Mouse (Mus musculus): Measurements from ENCODE around the gene Arrb2. TPM values are rescaled to one million over a fixed set of nuclear protein-coding genes. Genes with fewer than 3 reads are reported as not detected.
"Not testable (repeated sequence)": the region's sequence is repeated elsewhere in the genome, so short reads cannot be mapped to it uniquely, and the experiment has no call there.

The Arrb2 gene
- polyA plus RNA-seq (2015; fragmentation: Nextera tagmentation; extraction: Ambion mirVana), result 53.6 and 59.7 TPM in 2 replicates

DNA sequence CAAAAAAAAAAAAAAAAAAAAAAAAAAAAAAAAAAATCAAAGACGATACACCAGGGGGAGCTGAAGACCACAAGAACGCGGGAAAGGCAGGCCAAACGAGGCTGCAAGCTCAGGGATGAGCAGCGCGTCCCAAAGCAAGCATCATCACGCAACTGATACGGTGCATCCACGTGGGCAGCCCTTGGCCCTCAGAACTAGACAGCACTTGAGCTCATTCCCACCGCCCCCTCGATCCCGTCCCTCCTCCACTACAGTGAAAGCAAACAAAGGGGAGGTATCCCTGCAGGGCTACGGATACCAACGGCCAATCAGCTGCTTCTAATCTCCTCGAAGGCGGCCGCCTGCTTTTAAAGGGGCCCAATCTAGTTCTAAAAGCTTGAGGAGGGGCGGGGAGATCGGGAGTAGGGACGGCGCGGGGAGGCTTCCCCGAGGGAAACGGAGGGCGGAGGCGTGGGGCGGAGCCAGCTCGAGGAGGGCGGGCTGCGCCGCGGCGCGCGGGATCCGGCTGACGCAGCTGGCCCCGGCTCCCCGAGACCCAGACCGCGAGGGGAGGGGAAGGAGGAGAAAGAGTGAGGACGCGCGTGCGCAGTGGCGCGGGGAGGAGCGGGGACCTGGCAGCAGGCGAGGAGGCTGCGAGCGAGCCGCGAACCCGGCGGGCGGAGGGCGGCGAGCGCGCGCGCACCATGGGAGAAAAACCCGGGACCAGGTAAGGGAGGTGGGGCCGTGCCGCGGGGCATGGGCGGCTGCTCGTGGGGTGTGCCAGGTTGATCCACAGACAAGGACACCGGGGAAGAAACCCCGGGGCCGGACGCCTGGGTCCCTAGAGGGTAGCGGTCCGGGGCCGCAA lies at the start of gene Arrb2:
Gene Arrb2 (plus strand): TSS at position 588 of the 847 bp plus-strand sequence.
- Histone ChIP-seq H3K27ac (replicated peaks) (peak within 1 kb of the TSS; percentile 94), H3K4me2 (peak within 1 kb of the TSS; percentile 91), H3K9me3 (replicated peaks) (no peaks in the 10 kb centered on the region), H3K27me3 (replicated peaks) (no peaks in the 10 kb centered on the region), H3K4me1 (peaks cover 40% of the 10 kb centered on the region), H3K36me3 (peaks cover 15% of the 10 kb centered on the region), H3K4me3 (replicated peaks) (peak within 1 kb of the TSS; percentile 94), H3K9ac (replicated peaks) (peak within 1 kb of the TSS; percentile 95)
- WGBS, result under 1% methylated on average over 69 of the region's 75 CpGs
- ATAC-seq (ENCODE audit: low FRiP score), result peak; percentile 95

DNA sequence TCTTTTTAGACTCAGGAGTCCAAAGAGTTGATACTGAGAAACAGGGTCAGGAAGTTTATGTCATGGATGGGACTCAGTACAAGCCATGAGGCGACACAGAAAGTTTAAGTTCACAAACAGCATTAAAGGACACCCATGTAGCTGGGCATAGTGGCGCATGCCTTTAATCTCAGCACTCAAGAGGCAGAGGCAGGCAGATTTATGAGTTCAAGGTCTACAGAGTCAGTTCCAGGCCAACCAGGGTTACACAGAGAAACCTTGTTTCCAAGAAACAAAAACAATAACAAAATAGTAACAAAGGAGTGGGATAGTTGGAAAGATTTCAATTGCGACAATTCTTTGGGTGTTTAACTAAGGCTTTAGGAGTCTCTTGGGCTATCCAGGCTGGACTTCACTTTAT lies 48.3 kb upstream of the Arrb2 start:
- WGBS, result 43% methylated on average over 3 of the region's 3 CpGs
- Histone ChIP-seq H3K9me3 (replicated peaks) (no peaks in the 10 kb centered on the region), H3K4me1 (no peaks in the 10 kb centered on the region), H3K9ac (replicated peaks) (no peak overlapping the region), H3K27ac (replicated peaks) (no peak overlapping the region), H3K4me3 (replicated peaks) (no peak overlapping the region), H3K27me3 (replicated peaks) (no peaks in the 10 kb centered on the region), H3K4me2 (no peak overlapping the region), H3K36me3 (peaks cover 6% of the 10 kb centered on the region; the same call in 1 of the 2 replicates)
- no peak for ATAC-seq (ENCODE audit: low FRiP score)

DNA sequence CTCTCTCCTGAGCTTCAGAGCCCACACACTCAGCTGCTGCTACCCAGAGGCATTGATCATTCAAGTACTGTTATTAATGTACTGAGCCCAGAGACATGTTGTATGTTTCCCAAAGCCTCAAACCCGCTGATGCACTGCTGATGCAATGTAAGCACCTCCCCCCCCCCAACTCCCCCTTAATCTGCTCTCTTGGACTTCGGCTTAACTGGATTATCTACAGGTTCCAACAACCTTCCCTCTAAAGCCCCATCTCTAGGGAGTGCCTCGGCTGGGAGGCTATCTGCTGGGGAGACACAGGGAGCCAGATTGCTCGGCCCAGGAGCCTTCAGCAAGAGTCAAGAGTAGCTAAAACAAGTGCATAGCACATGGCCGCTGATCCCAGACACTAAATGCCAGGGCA lies 45.0 kb upstream of the Arrb2 start:
- H3K4me3 ChIP-seq (replicated peaks), result no peak overlapping the region
- ATAC-seq (ENCODE audit: low FRiP score), result no peak
- no peaks in the 10 kb centered on the region for H3K27me3 ChIP-seq (replicated peaks)
- peaks cover 20% of the 10 kb centered on the region for H3K36me3 ChIP-seq
- no peaks in the 10 kb centered on the region for H3K4me1 ChIP-seq
- H3K9me3 ChIP-seq (replicated peaks), result no peaks in the 10 kb centered on the region
- H3K27ac ChIP-seq (replicated peaks), result no peak overlapping the region
- no peak overlapping the region for H3K9ac ChIP-seq (replicated peaks)
- H3K4me2 ChIP-seq, result no peak overlapping the region
- WGBS, result 91% methylated on average over 5 of the region's 5 CpGs

DNA sequence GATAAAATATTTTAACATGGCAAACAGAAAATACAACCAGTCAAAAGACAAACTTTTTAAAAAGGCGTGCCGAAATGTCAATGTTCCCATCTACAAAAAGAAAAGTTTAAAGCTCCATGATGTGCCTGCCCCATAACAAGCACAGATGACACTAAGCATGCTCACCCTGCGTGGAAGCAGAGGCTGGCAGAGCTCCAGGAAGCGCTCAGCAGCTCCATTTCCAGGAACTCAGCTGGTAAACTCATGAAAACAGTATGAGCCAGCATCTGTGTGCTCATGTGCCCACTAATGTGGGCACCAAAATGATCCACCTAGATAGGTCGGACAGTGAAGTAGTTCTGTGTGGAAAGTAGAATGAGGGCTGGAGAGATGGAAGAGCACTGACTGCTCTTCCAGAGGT lies 43.0 kb upstream of the Arrb2 start:
- Histone ChIP-seq H3K9ac (replicated peaks) (no peak overlapping the region), H3K27me3 (replicated peaks) (no peaks in the 10 kb centered on the region), H3K9me3 (replicated peaks) (no peaks in the 10 kb centered on the region), H3K27ac (replicated peaks) (no peak overlapping the region), H3K4me3 (replicated peaks) (no peak overlapping the region), H3K4me2 (no peak overlapping the region), H3K36me3 (peaks cover 37% of the 10 kb centered on the region), H3K4me1 (no peaks in the 10 kb centered on the region)
- WGBS, result 87% methylated on average over 5 of the region's 5 CpGs
- ATAC-seq (ENCODE audit: low FRiP score), result no peak

DNA sequence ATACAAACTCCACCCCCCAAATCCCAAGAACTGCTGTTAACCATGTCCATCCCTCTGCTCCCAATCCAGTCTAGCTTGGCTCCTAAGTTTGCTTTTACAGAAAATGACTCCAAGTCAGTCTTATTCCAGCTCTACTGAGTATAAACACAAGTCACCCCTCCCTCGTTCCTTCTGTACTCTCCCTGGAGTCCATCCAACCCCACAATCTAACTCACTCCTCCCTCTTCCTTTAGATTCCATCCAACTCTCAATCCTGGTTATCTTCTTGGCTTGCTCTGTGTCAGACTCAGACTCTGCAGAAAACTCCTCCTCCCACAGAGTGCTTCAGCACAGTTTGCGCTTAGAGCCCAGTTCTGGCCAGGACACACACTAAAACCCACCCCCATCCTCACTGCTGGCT lies 28.8 kb upstream of the Arrb2 start:
- H3K4me2 ChIP-seq, result no peak overlapping the region
- H3K36me3 ChIP-seq, result peaks cover 58% of the 10 kb centered on the region

DNA sequence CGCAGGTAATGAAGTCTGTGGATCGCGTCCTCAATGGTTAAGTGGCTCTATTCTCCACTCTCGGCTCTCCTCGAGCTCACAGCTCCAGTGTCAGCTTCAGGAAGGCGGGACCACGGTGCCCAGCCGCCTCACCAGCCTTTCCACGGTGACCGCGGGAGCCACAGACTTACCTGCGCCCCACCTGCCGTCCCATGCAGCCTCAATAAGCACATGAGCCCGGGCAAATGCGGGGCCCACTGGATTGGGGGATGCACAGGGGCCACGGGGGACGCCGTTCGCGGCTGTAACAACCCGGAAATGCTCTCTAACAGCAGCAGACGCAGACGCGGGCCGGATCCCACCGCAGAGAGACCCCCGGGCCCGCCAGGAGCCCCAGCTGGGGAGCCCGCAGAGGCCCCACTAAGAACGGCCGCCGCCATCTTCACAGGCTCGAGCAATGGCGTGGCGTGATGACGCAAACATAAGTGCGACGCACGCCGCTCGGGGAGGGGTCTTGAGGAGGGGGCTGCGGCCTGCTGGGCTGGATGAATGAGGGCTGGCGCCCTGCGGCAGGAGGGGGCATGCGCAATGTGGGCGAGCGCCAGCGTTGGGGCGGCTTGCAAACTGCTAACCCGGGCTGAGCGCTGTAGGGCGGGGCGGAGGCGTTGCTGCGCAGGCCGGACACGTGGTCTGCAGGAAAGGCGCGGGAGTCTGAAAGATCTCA lies 22.7 kb upstream of the Arrb2 start, which contains the start of gene Pelp1:
Gene Pelp1 (minus strand): TSS at position 438 of the 703 bp plus-strand sequence.
- whole genome bisulfite sequencing, result under 1% methylated on average over 57 of the region's 59 CpGs
- Histone ChIP-seq H3K9ac (replicated peaks) (peak within 1 kb of the TSS; percentile 84), H3K4me1 (peaks cover 27% of the 10 kb centered on the region), H3K27ac (replicated peaks) (peak within 1 kb of the TSS; percentile 49), H3K4me3 (replicated peaks) (peak within 1 kb of the TSS; percentile 77), H3K27me3 (replicated peaks) (no peaks in the 10 kb centered on the region), H3K9me3 (replicated peaks) (no peaks in the 10 kb centered on the region), H3K4me2 (peak within 1 kb of the TSS; percentile 79), H3K36me3 (peaks cover 7% of the 10 kb centered on the region; the same call in 1 of the 2 replicates)
- ATAC-seq (ENCODE audit: low FRiP score), result peak; percentile 98

More for the DNA sequence above, 28.8 kb upstream of the Arrb2 start:
- H3K9ac ChIP-seq (replicated peaks), result no peak overlapping the region
- no peak overlapping the region for H3K4me3 ChIP-seq (replicated peaks)
- H3K27me3 ChIP-seq (replicated peaks), result no peaks in the 10 kb centered on the region
- no peaks in the 10 kb centered on the region for H3K9me3 ChIP-seq (replicated peaks)
- 87% methylated on average over 2 of the region's 2 CpGs for WGBS
- H3K27ac ChIP-seq (replicated peaks), result no peak overlapping the region
- H3K4me1 ChIP-seq, result peaks cover 14% of the 10 kb centered on the region
- no peak for ATAC-seq (ENCODE audit: low FRiP score)

DNA sequence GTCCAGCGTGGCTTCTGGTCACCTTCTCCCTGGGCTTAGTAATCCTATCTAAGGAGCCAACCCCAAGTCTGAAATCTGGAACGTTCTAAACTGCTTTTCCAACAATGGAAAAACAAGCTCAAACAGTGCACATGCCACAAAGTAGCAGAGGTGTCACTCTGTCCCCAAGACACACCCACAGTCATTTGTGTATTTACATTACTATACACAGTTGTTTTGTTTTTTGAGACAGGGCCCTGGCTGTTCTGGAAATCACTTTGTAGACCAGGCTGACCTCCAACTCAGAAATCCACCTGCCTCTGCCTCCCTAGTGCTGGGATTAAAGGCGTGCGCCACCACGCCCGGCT lies 22.2 kb upstream of the Arrb2 start:
- Histone ChIP-seq H3K27ac (replicated peaks) (peak overlapping the region; percentile 49), H3K9ac (replicated peaks) (peak overlapping the region; percentile 84), H3K27me3 (replicated peaks) (no peaks in the 10 kb centered on the region), H3K4me1 (peaks cover 27% of the 10 kb centered on the region), H3K4me2 (peak overlapping the region; percentile 79), H3K4me3 (replicated peaks) (peak overlapping the region; percentile 77), H3K36me3 (peaks cover 5% of the 10 kb centered on the region; the same call in 1 of the 2 replicates), H3K9me3 (replicated peaks) (no peaks in the 10 kb centered on the region)
- WGBS, result 62% methylated on average over 6 of the region's 6 CpGs
- ATAC-seq (ENCODE audit: low FRiP score), result peak; percentile 28

DNA sequence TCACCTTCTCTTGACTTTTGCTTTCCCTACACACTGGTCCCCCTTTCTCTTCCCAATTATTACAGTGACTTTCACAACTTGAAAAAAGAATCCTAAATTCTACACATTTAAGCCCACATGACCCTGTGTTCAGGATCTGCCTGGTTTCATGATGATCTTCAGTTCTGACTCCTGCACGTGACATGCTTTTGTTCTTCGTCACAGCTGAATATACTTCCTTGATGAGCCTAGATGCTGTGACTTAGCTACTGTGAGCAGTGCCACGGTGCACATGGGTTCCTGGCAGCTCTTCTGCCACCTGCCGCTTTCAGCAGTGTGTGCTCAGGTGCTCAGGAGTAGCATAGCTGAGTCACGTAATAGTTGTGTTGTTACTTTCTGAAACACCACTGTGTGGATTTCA lies 19.8 kb upstream of the Arrb2 start:
- Histone ChIP-seq H3K9me3 (replicated peaks) (no peaks in the 10 kb centered on the region), H3K27me3 (replicated peaks) (no peaks in the 10 kb centered on the region), H3K4me3 (replicated peaks) (no peak overlapping the region), H3K27ac (replicated peaks) (no peak overlapping the region), H3K4me2 (no peak overlapping the region), H3K4me1 (peaks cover 21% of the 10 kb centered on the region), H3K9ac (replicated peaks) (no peak overlapping the region), H3K36me3 (no peaks in the 10 kb centered on the region)
- WGBS, result 77% methylated on average over 5 of the region's 5 CpGs
- no peak for ATAC-seq (ENCODE audit: low FRiP score)

DNA sequence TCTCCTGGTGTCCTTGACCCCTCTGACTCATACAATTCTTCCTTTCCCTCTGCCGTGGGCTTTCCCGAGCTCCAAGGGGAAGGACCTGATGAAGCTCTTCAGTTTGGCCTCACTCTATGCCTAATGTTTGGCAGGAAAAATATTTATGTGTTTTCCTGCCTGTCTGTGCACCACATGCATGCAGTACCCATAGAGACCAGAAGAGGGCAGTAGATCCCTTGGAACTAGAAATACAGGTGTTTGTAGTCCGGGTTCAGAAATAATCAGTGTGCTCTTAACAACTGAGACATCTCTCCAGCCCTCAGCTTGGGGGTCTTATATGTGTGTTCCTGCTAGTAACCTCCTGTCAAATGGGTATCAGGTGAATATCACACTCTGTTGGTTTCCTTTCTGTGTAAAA lies 18.5 kb upstream of the Arrb2 start:
- WGBS, result 12% methylated on average over 3 of the region's 3 CpGs
- Histone ChIP-seq H3K27ac (replicated peaks) (no peak overlapping the region), H3K36me3 (no peaks in the 10 kb centered on the region), H3K9ac (replicated peaks) (no peak overlapping the region), H3K27me3 (replicated peaks) (no peaks in the 10 kb centered on the region), H3K9me3 (replicated peaks) (no peaks in the 10 kb centered on the region), H3K4me1 (peaks cover 9% of the 10 kb centered on the region), H3K4me2 (no peak overlapping the region), H3K4me3 (replicated peaks) (no peak overlapping the region)
- no peak for ATAC-seq (ENCODE audit: low FRiP score)

DNA sequence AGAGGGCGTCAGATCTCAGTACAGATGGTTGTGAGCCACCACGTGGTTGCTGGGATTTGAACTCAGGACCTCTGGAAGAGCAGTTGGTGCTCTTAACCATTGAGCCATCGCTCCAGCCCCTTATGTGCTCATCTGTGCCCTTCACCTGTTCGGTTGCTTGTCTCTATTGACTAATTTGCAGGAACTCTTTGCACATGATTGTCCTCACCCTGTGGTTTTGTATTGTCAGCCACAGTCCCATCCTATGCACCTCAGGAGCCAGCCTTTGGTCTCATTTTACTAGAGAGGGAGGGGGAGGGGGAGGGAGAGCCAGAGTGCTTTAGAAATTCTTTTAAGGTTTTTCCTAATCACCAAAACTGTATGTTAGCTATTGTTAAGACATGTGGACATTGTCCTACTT lies 14.2 kb upstream of the Arrb2 start:
- Histone ChIP-seq H3K36me3 (no peaks in the 10 kb centered on the region), H3K27ac (replicated peaks) (no peak overlapping the region), H3K4me2 (no peak overlapping the region), H3K4me3 (replicated peaks) (no peak overlapping the region), H3K27me3 (replicated peaks) (no peaks in the 10 kb centered on the region), H3K4me1 (no peaks in the 10 kb centered on the region), H3K9me3 (replicated peaks) (no peaks in the 10 kb centered on the region), H3K9ac (replicated peaks) (no peak overlapping the region)
- 70% methylated on average over 4 of the region's 4 CpGs for WGBS
- no peak for ATAC-seq (ENCODE audit: low FRiP score)

DNA sequence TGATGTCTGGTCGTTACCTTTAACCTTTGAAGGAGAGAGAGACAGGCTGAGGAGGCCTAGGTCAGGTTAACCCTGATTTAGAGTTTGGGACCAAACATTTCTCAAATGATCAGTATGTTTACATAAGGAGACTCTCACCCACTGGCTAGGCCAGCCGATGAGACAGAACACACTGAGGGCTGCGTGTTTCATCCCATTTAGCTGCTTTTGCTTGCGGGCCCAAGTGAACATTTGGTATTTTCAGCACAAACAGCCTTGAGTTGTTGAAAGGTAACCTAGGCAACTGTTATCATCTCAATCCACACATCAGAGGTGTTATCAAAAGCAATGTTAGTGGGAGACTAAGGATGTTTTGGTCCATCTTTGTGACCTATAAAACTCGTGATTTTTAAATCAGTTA lies 12.9 kb upstream of the Arrb2 start:
- no peaks in the 10 kb centered on the region for H3K36me3 ChIP-seq
- no peak overlapping the region for H3K4me3 ChIP-seq (replicated peaks)
- 71% methylated on average over 5 of the region's 5 CpGs for WGBS
- H3K27me3 ChIP-seq (replicated peaks), result no peaks in the 10 kb centered on the region
- ATAC-seq (ENCODE audit: low FRiP score), result no peak
- H3K9me3 ChIP-seq (replicated peaks), result no peaks in the 10 kb centered on the region
- H3K4me1 ChIP-seq, result no peaks in the 10 kb centered on the region
- no peak overlapping the region for H3K27ac ChIP-seq (replicated peaks)
- H3K9ac ChIP-seq (replicated peaks), result no peak overlapping the region
- H3K4me2 ChIP-seq, result no peak overlapping the region

DNA sequence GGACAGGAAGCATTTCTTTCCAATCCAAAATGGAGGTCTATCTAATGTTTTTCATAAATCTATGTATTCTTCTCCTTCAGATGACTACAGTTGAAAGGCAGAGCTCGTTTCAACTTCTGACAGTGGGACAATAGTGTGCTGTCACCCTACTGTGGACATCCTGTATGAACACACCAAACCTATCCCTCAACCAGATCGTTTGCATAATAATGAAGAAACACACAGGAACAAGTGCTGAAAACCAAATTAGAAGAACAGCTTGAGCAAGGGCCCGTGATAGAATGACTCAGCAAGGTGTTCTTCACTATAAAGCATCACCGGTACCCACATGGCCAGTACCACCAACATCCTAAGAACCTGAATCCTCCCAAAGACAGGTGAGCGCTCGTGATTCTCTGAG lies 5.8 kb upstream of the Arrb2 start:
- not testable (repeated sequence) for H3K9me3 ChIP-seq (replicated peaks); H3K4me3 ChIP-seq (replicated peaks); ATAC-seq (ENCODE audit: low FRiP score); H3K27ac ChIP-seq (replicated peaks); H3K27me3 ChIP-seq (replicated peaks); H3K36me3 ChIP-seq; H3K4me2 ChIP-seq; H3K9ac ChIP-seq (replicated peaks)
- peaks cover 10% of the 10 kb centered on the region for H3K4me1 ChIP-seq
- 70% methylated on average over 6 of the region's 6 CpGs for WGBS
